Mouse (Mus musculus) MEL (cell line): ENCODE measurements at regions not wholly inside any gene's neighbourhood (a gene's known extent, or its start where the extent isn't known, plus 50 kb on each side); places are given as distances from the start of the nearest gene placed in this dataset.

Source experiments
- DNase-seq: peaks from one replicate; pipeline ENCODE4 v3.0.0; 2011; ENCODE audit warnings: low read depth, low spot score
- H3K27ac ChIP-seq: 2 replicates; pipeline ENCODE4 v1.5.1; 2012; ENCODE audit warnings: low read depth, mild to moderate bottlenecking, control low read depth, low read length, moderate library complexity; ENCODE audit not compliant: control insufficient read depth
- H3K27me3 ChIP-seq, 2 experiments: fragments of 150-350 bp in 1 of 2; sonication (generic) in 1 of 2; 2 replicates each; pipeline ENCODE4 v1.6.1; 2012; ENCODE audit warnings: low read length in 2 of 2, mild to moderate bottlenecking in 2 of 2, improper control_type of control experiment in 1 of 2, moderate library complexity in 1 of 2; ENCODE audit not compliant: insufficient read depth in 2 of 2, control insufficient read depth in 1 of 2
- H3K36me3 ChIP-seq, 2 experiments: 2 replicates each; pipeline ENCODE4 v1.6.1; 2012 to 2014; ENCODE audit warnings: low read length in 2 of 2, improper control_type of control experiment in 1 of 2, inconsistent platforms in 1 of 2, mild to moderate bottlenecking in 1 of 2; ENCODE audit not compliant: insufficient read depth in 2 of 2, control insufficient read depth in 1 of 2
- H3K4me1 ChIP-seq, 2 experiments: fragments of 150-350 bp in 1 of 2; sonication (generic) in 1 of 2; 2 replicates each; pipeline ENCODE4 v1.6.1; 2012; ENCODE audit warnings: low read length in 2 of 2, improper control_type of control experiment in 1 of 2, mild to moderate bottlenecking in 1 of 2; ENCODE audit not compliant: insufficient read depth in 2 of 2, control insufficient read depth in 1 of 2
- H3K4me3 ChIP-seq, 2 experiments: fragments of 150-350 bp in 1 of 2; sonication (generic) in 1 of 2; 2 replicates each; pipeline ENCODE4 v1.5.1; 2012; ENCODE audit warnings: low read depth in 2 of 2, low read length in 2 of 2, mild to moderate bottlenecking in 2 of 2, moderate library complexity in 2 of 2, control low read depth in 1 of 2, improper control_type of control experiment in 1 of 2; ENCODE audit not compliant: control insufficient read depth in 1 of 2, insufficient read depth in 1 of 2
- H3K79me2 ChIP-seq: 2 replicates; pipeline ENCODE4 v1.6.1; 2012; ENCODE audit warnings: mild to moderate bottlenecking, low read length, moderate library complexity; ENCODE audit not compliant: control insufficient read depth, poor library complexity, insufficient read depth
- H3K9ac ChIP-seq: 2 replicates; pipeline ENCODE4 v1.6.1; 2012; ENCODE audit warnings: low read depth, mild to moderate bottlenecking, control low read depth, low read length, moderate library complexity; ENCODE audit not compliant: control insufficient read depth, poor library complexity, severe bottlenecking
- H3K9me3 ChIP-seq: fragments of 150-350 bp; sonication (generic); replicated peaks from 2 replicates; pipeline ENCODE4 v1.6.1; 2012; ENCODE audit warnings: mild to moderate bottlenecking, low read length, improper control_type of control experiment, moderate library complexity; ENCODE audit not compliant: insufficient read depth
- BHLHE40 ChIP-seq: IDR thresholded peaks from 2 replicates; pipeline ENCODE4 v1.6.1; 2012; ENCODE audit warnings: low read depth, mild to moderate bottlenecking, inconsistent platforms, low read length, improper control_type of control experiment, borderline replicate concordance
- CHD1 ChIP-seq: IDR thresholded peaks from 2 replicates; pipeline ENCODE4 v1.6.1; 2012; ENCODE audit warnings: low read depth, mild to moderate bottlenecking, inconsistent platforms, low read length, improper control_type of control experiment
- CTCF ChIP-seq, 3 experiments: IDR thresholded peaks in 2 of 3; conservative IDR thresholded peaks in 1 of 3; 2 replicates each; pipeline ENCODE4 v1.5.1; 2011 to 2012; ENCODE audit warnings: low read length in 3 of 3, low read depth in 2 of 3, mild to moderate bottlenecking in 2 of 3, improper control_type of control experiment in 1 of 3, inconsistent platforms in 1 of 3, mixed read lengths in 1 of 3, moderate library complexity in 1 of 3; ENCODE audit not compliant: control insufficient read depth in 1 of 3, insufficient read depth in 1 of 3, poor library complexity in 1 of 3, severe bottlenecking in 1 of 3
- ELF1 ChIP-seq: IDR thresholded peaks from 2 replicates; pipeline ENCODE4 v1.6.1; 2014; ENCODE audit warnings: low read depth, mild to moderate bottlenecking, inconsistent platforms, low read length, improper control_type of control experiment, moderate library complexity
- GATA1 ChIP-seq: IDR thresholded peaks from 2 replicates; pipeline ENCODE4 v1.6.1; 2011; ENCODE audit warnings: low read depth, low read length, improper control_type of control experiment
- HCFC1 ChIP-seq: IDR thresholded peaks from 2 replicates; pipeline ENCODE4 v1.6.1; 2012; ENCODE audit warnings: low read depth, mild to moderate bottlenecking, inconsistent platforms, low read length, improper control_type of control experiment, moderate library complexity
- MAFK ChIP-seq: IDR thresholded peaks from 2 replicates; pipeline ENCODE4 v1.6.1; 2011; ENCODE audit warnings: low read depth, mild to moderate bottlenecking, low read length, improper control_type of control experiment, borderline replicate concordance
- MYB ChIP-seq: IDR thresholded peaks from 2 replicates; pipeline ENCODE4 v1.6.1; 2011; ENCODE audit warnings: mild to moderate bottlenecking, low read depth, low read length, improper control_type of control experiment
- NELFE ChIP-seq: IDR thresholded peaks from 2 replicates; pipeline ENCODE4 v1.6.1; 2011; ENCODE audit warnings: low read depth, low read length, improper control_type of control experiment
- POLR2A ChIP-seq, 2 experiments: IDR thresholded peaks; 2 replicates each; pipeline ENCODE4 v1.6.1; 2011 to 2012; ENCODE audit warnings: low read length in 2 of 2, mild to moderate bottlenecking in 2 of 2, control low read depth in 1 of 2, improper control_type of control experiment in 1 of 2, low read depth in 1 of 2, moderate library complexity in 1 of 2; ENCODE audit not compliant: control insufficient read depth in 1 of 2, insufficient read depth in 1 of 2, poor library complexity in 1 of 2
- POLR2AphosphoS2 ChIP-seq: IDR thresholded peaks from 2 replicates; pipeline ENCODE4 v1.6.1; 2011; ENCODE audit warnings: low read length, improper control_type of control experiment
- POLR2AphosphoS5 ChIP-seq: IDR thresholded peaks from 2 replicates; pipeline ENCODE4 v1.6.1; 2012; ENCODE audit warnings: low read depth, borderline replicate concordance, mild to moderate bottlenecking, inconsistent platforms, low read length, moderate library complexity, mixed read lengths
- RCOR1 ChIP-seq: IDR thresholded peaks from 2 replicates; pipeline ENCODE4 v1.6.1; 2012; ENCODE audit warnings: low read depth, mild to moderate bottlenecking, inconsistent platforms, low read length, improper control_type of control experiment
- SIN3A ChIP-seq: IDR thresholded peaks from 2 replicates; pipeline ENCODE4 v1.6.1; 2012; ENCODE audit warnings: low read length, improper control_type of control experiment, inconsistent platforms
- SMC3 ChIP-seq: IDR thresholded peaks from 2 replicates; pipeline ENCODE4 v1.6.1; 2011; ENCODE audit warnings: low read depth, low read length, improper control_type of control experiment
- TBP ChIP-seq: IDR thresholded peaks from 2 replicates; pipeline ENCODE4 v1.8.0; 2011; ENCODE audit warnings: low read depth, low read length, improper control_type of control experiment
- USF1 ChIP-seq: IDR thresholded peaks from 2 replicates; pipeline ENCODE4 v1.6.1; 2014; ENCODE audit warnings: low read depth, mild to moderate bottlenecking, inconsistent platforms, low read length, improper control_type of control experiment, moderate library complexity
- ZKSCAN1 ChIP-seq: IDR thresholded peaks from 2 replicates; pipeline ENCODE4 v1.6.1; 2012; ENCODE audit warnings: low read depth, mild to moderate bottlenecking, inconsistent platforms, low read length, improper control_type of control experiment, moderate library complexity
- ZNF384 ChIP-seq: IDR thresholded peaks from 2 replicates; pipeline ENCODE4 v1.6.1; 2012; ENCODE audit warnings: low read depth, mild to moderate bottlenecking, inconsistent platforms, low read length, improper control_type of control experiment

- H3K9ac ChIP-seq, result no peak overlapping the region
- no peaks in the 10 kb centered on the region for H3K9me3 ChIP-seq
- no peak overlapping the region for H3K27ac ChIP-seq
- no peaks in the 10 kb centered on the region for H3K4me1 ChIP-seq
- TF ChIP-seq ZKSCAN1 (no peak), HCFC1 (no peak), MAFK (no peak), BHLHE40 (no peak), SMC3 (no peak), POLR2AphosphoS5 (no peak), POLR2AphosphoS2 (no peak), ELF1 (no peak), POLR2A (IDR thresholded peaks at IDR 0.05; ENCODE audit: control insufficient read depth in 1 of 2, insufficient read depth in 1 of 2, low read depth in 1 of 2, low read length in 2 of 2, poor library complexity in 1 of 2) (no peak), NELFE (no peak)
- TF ChIP-seq, all 39 proteins: peak for 0
- DNase-seq, result no peak
- Histone ChIP-seq H3K27me3 (peaks cover 2 to 3% of the 10 kb centered on the region in 2 experiments; a peak in 3 of 4 replicates), H3K79me2 (no peaks in the 10 kb centered on the region), H3K4me3 (no peak overlapping the region), H3K36me3 (no peaks in the 10 kb centered on the region; a peak in 1 of 4 replicates)
These were observed 192.2 kb upstream of the Gm6657 start for GRCm38 (mm10) chr12:78001846-78002245.

GRCm38 (mm10) chr12:78033766-78034165 lies 160.3 kb upstream of the Gm6657 start:
- H3K36me3 ChIP-seq, result no peaks in the 10 kb centered on the region
- no peaks in the 10 kb centered on the region for H3K4me1 ChIP-seq
- H3K79me2 ChIP-seq, result no peaks in the 10 kb centered on the region
- no peak overlapping the region for H3K4me3 ChIP-seq
- no peaks in the 10 kb centered on the region for H3K9me3 ChIP-seq
- peaks cover 2 to 3% of the 10 kb centered on the region in 2 experiments; a peak in 3 of 4 replicates for H3K27me3 ChIP-seq
- no peak overlapping the region for H3K9ac ChIP-seq
- TF ChIP-seq NELFE (no peak), POLR2AphosphoS5 (no peak), CHD1 (no peak), TBP (no peak), ZNF384 (no peak), RCOR1 (no peak), SIN3A (no peak), GATA1 (no peak), USF1 (no peak), MYB (no peak), CTCF (IDR thresholded peaks at IDR 0.05 in 2 of 3, conservative IDR thresholded peaks at IDR 0.05 in 1 of 3; ENCODE audit: control insufficient read depth in 1 of 3, insufficient read depth in 1 of 3, low read depth in 2 of 3, low read length in 3 of 3, poor library complexity in 1 of 3, severe bottlenecking in 1 of 3) (no peak)
- H3K27ac ChIP-seq, result no peak overlapping the region
- DNase-seq, result no peak
